Mouse (Mus musculus) B cell, adult 2 months (primary cell): ENCODE measurements around the gene Nxpe5.

Experiments
- DNase-seq, 2 experiments: peaks; one replicate each; pipeline ENCODE4 v3.0.0; 2022

The Nxpe5 gene

GRCm38 (mm10) chr5:138255353-138256093, 29.8 kb downstream of the Nxpe5 start, which contains the start of gene Lamtor4:
Gene Lamtor4 (plus strand): TSS chr5:138255482.
- peak; percentile 88 to 90 for DNase-seq

- no peak for DNase-seq
These were observed 30.4 kb downstream of the Nxpe5 start for GRCm38 (mm10) chr5:138256094-138256467.

- DNase-seq: peak; percentile 51 to 53
These were observed 31.4 kb downstream of the Nxpe5 start for GRCm38 (mm10) chr5:138256966-138257584.

- no peak for DNase-seq
These were observed 31.9 kb downstream of the Nxpe5 start for GRCm38 (mm10) chr5:138257585-138257978.

GRCm38 (mm10) chr5:138258078-138258477, 32.4 kb downstream of the Nxpe5 start:
- no peak for DNase-seq

GRCm38 (mm10) chr5:138258542-138258941, 32.8 kb downstream of the Nxpe5 start:
- no peak for DNase-seq

- no peak for DNase-seq
These were observed 33.3 kb downstream of the Nxpe5 start for GRCm38 (mm10) chr5:138258993-138259392.

GRCm38 (mm10) chr5:138260051-138260450, 34.4 kb downstream of the Nxpe5 start:
- DNase-seq: no peak

GRCm38 (mm10) chr5:138260834-138261233, 35.1 kb downstream of the Nxpe5 start:
- no peak for DNase-seq

- no peak for DNase-seq
These were observed 36.3 kb downstream of the Nxpe5 start for GRCm38 (mm10) chr5:138262001-138262400.

GRCm38 (mm10) chr5:138262582-138263240, 37.0 kb downstream of the Nxpe5 start:
- DNase-seq: no peak

- peak; percentile 95 to 96 for DNase-seq
These were observed 37.8 kb downstream of the Nxpe5 start, which contains the start of gene BC037034 for GRCm38 (mm10) chr5:138263260-138264206. Gene BC037034 (minus strand): TSS chr5:138264033.

- DNase-seq: no peak
These were observed 38.5 kb downstream of the Nxpe5 start for GRCm38 (mm10) chr5:138264207-138264578.

- no peak for DNase-seq
These were observed 40.0 kb downstream of the Nxpe5 start for GRCm38 (mm10) chr5:138265712-138266111.

- no peak for DNase-seq
These were observed 41.4 kb downstream of the Nxpe5 start for GRCm38 (mm10) chr5:138267114-138267513.

- no peak for DNase-seq
These were observed 43.3 kb downstream of the Nxpe5 start for GRCm38 (mm10) chr5:138268980-138269379.

GRCm38 (mm10) chr5:138271232-138271631, 45.5 kb downstream of the Nxpe5 start:
- no peak for DNase-seq

GRCm38 (mm10) chr5:138272409-138272923, 46.8 kb downstream of the Nxpe5 start, which contains the start of gene Gal3st4:
Gene Gal3st4 (minus strand): TSS chr5:138272840.
- no peak for DNase-seq

GRCm38 (mm10) chr5:138274186-138274585, 48.5 kb downstream of the Nxpe5 start:
- DNase-seq: no peak

- DNase-seq: no peak
These were observed 49.7 kb downstream of the Nxpe5 start for GRCm38 (mm10) chr5:138275216-138276050.

- no peak for DNase-seq
These were observed 52.3 kb downstream of the Nxpe5 start for GRCm38 (mm10) chr5:138277994-138278393.
